Mouse (Mus musculus) CH12.LX (cell line): ENCODE measurements around the gene St3gal3. TPM values are rescaled to one million over a fixed set of nuclear protein-coding genes. Genes with fewer than 3 reads are reported as not detected.

Source experiments
- DNase-seq: peaks from one replicate; pipeline ENCODE4 v3.0.0-alpha.2; 2013; ENCODE audit errors: extremely low read depth
- H3K27ac ChIP-seq: 2 replicates; pipeline ENCODE4 v1.5.1; 2012; ENCODE audit warnings: low read depth, mild to moderate bottlenecking, control low read depth, moderate library complexity; ENCODE audit not compliant: insufficient read depth
- H3K27me3 ChIP-seq: replicated peaks from 2 replicates; pipeline ENCODE3; 2012; ENCODE audit warnings: inconsistent platforms
- H3K36me3 ChIP-seq, 2 experiments: replicated peaks in 1 of 2; 2 replicates each; pipeline versions ENCODE3 to v1.6.1; 2012; ENCODE audit warnings: inconsistent platforms in 1 of 2, low read length in 1 of 2, mild to moderate bottlenecking in 1 of 2, mixed read lengths in 1 of 2, moderate library complexity in 1 of 2; ENCODE audit not compliant: control insufficient read depth in 1 of 2, insufficient read depth in 1 of 2
- H3K4me1 ChIP-seq, 2 experiments: 2 replicates each; pipeline ENCODE4 v1.6.1; 2012; ENCODE audit warnings: inconsistent platforms in 1 of 2, moderate library complexity in 1 of 2; ENCODE audit not compliant: insufficient read depth in 2 of 2, control insufficient read depth in 1 of 2
- H3K4me2 ChIP-seq: 2 replicates; pipeline ENCODE4 v1.6.1; 2012; ENCODE audit warnings: low read depth, mild to moderate bottlenecking, control low read depth; ENCODE audit not compliant: poor library complexity, insufficient read depth, severe bottlenecking
- H3K4me3 ChIP-seq, 3 experiments: fragments of 150-350 bp in 1 of 3; sonication (generic) in 1 of 3; replicated peaks in 1 of 3; 2 replicates each; pipeline versions ENCODE3 to v1.5.1; 2011 to 2012; ENCODE audit warnings: low read depth in 2 of 3, low read length in 2 of 3, mild to moderate bottlenecking in 2 of 3, moderate library complexity in 2 of 3, control low read depth in 1 of 3, improper control_type of control experiment in 1 of 3, inconsistent platforms in 1 of 3, mixed read lengths in 1 of 3; ENCODE audit not compliant: poor library complexity in 1 of 3
- H3K79me2 ChIP-seq: replicated peaks from 2 replicates; pipeline ENCODE4 v1.6.1; 2012; ENCODE audit warnings: mild to moderate bottlenecking, moderate library complexity; ENCODE audit not compliant: control insufficient read depth, poor library complexity, insufficient read depth, severe bottlenecking; ENCODE audit errors: extremely low read depth
- H3K9ac ChIP-seq: 2 replicates; pipeline ENCODE4 v1.6.1; 2012; ENCODE audit warnings: low read depth, mild to moderate bottlenecking, control low read depth, moderate library complexity; ENCODE audit not compliant: insufficient read depth
- H3K9me3 ChIP-seq: replicated peaks from 2 replicates; pipeline ENCODE3; 2012; ENCODE audit warnings: low read length, inconsistent platforms, mixed read lengths
- CHD1 ChIP-seq: IDR thresholded peaks from 2 replicates; pipeline ENCODE4 v1.6.1; 2012; ENCODE audit warnings: low read depth, low read length, improper control_type of control experiment, inconsistent platforms
- CHD2 ChIP-seq: IDR thresholded peaks from 2 replicates; pipeline ENCODE4 v1.6.1; 2011; ENCODE audit warnings: low read length, improper control_type of control experiment
- ELF1 ChIP-seq: IDR thresholded peaks from 2 replicates; pipeline ENCODE4 v1.6.1; 2014; ENCODE audit warnings: low read depth, mild to moderate bottlenecking, inconsistent platforms, low read length, improper control_type of control experiment
- EP300 ChIP-seq: IDR thresholded peaks from 2 replicates; pipeline ENCODE4 v1.6.1; 2011; ENCODE audit warnings: low read length, improper control_type of control experiment
- HCFC1 ChIP-seq: IDR thresholded peaks from 2 replicates; pipeline ENCODE4 v1.6.1; 2012; ENCODE audit warnings: low read depth, mild to moderate bottlenecking, inconsistent platforms, low read length, improper control_type of control experiment
- IRF4 ChIP-seq: IDR thresholded peaks from 2 replicates; pipeline ENCODE4 v1.6.1; 2014; ENCODE audit warnings: low read depth, mild to moderate bottlenecking, inconsistent platforms, low read length, improper control_type of control experiment
- JUN ChIP-seq: IDR thresholded peaks from 2 replicates; pipeline ENCODE4 v1.6.1; 2011; ENCODE audit warnings: low read depth, mild to moderate bottlenecking, low read length, improper control_type of control experiment, moderate library complexity; ENCODE audit not compliant: insufficient read depth
- JUND ChIP-seq: conservative IDR thresholded peaks from 2 replicates; pipeline ENCODE4 v1.6.1; 2011; ENCODE audit warnings: low read depth, low read length, improper control_type of control experiment
- MAFK ChIP-seq: IDR thresholded peaks from 2 replicates; pipeline ENCODE4 v1.6.1; 2011; ENCODE audit warnings: low read length, improper control_type of control experiment; ENCODE audit not compliant: insufficient replicate concordance
- MAZ ChIP-seq: IDR thresholded peaks from 2 replicates; pipeline ENCODE4 v1.6.1; 2012; ENCODE audit warnings: low read depth, mild to moderate bottlenecking, inconsistent platforms, low read length, improper control_type of control experiment, moderate library complexity
- MXI1 ChIP-seq: IDR thresholded peaks from 2 replicates; pipeline ENCODE4 v1.6.1; 2011; ENCODE audit warnings: mild to moderate bottlenecking, low read depth, low read length, improper control_type of control experiment
- MYC ChIP-seq: IDR thresholded peaks from 2 replicates; pipeline ENCODE4 v1.6.1; 2011; ENCODE audit warnings: low read depth, mild to moderate bottlenecking, improper control_type of control experiment, low read length
- NELFE ChIP-seq: IDR thresholded peaks from 2 replicates; pipeline ENCODE4 v1.6.1; 2011; ENCODE audit warnings: low read depth, low read length, improper control_type of control experiment
- PAX5 ChIP-seq: IDR thresholded peaks from 2 replicates; pipeline ENCODE4 v1.6.1; 2012; ENCODE audit warnings: low read length, inconsistent platforms, mixed read lengths
- POLR2A ChIP-seq: IDR thresholded peaks from 2 replicates; pipeline ENCODE4 v1.6.1; 2011; ENCODE audit warnings: low read depth, mild to moderate bottlenecking, improper control_type of control experiment, low read length
- RAD21 ChIP-seq: IDR thresholded peaks from 2 replicates; pipeline ENCODE4 v1.6.1; 2011; ENCODE audit warnings: low read depth, mild to moderate bottlenecking, low read length, improper control_type of control experiment, moderate library complexity
- RCOR1 ChIP-seq: conservative IDR thresholded peaks from 2 replicates; pipeline ENCODE4 v1.6.1; 2012; ENCODE audit warnings: low read depth, mild to moderate bottlenecking, inconsistent platforms, low read length, improper control_type of control experiment
- SMC3 ChIP-seq: IDR thresholded peaks from 2 replicates; pipeline ENCODE4 v1.6.1; 2011; ENCODE audit warnings: low read depth, low read length, improper control_type of control experiment
- TBP ChIP-seq: conservative IDR thresholded peaks from 2 replicates; pipeline ENCODE4 v1.6.1; 2011; ENCODE audit warnings: low read depth, low read length, improper control_type of control experiment
- USF1 ChIP-seq: IDR thresholded peaks from 2 replicates; pipeline ENCODE4 v1.6.1; 2014; ENCODE audit warnings: low read depth, mild to moderate bottlenecking, inconsistent platforms, low read length, improper control_type of control experiment
- ZC3H11A ChIP-seq: IDR thresholded peaks from 2 replicates; pipeline ENCODE4 v1.6.1; 2012; ENCODE audit warnings: low read depth, mild to moderate bottlenecking, inconsistent platforms, low read length, improper control_type of control experiment
- dilution Hi-C: fragments of 300-500 bp; cut with MboI; formaldehyde crosslinking; loops from 2 replicates; pipeline ENCODE4 v1.14.3; 2020; ENCODE audit warnings: low sequenced_read_pairs; ENCODE audit not compliant: extremely low pct_unique_long_range_greater_than_20kb, extremely low pct_ligation_motif_present
- in situ Hi-C: fragments of 300-500 bp; cut with MboI; formaldehyde crosslinking; loops from 3 replicates; pipeline ENCODE4 v1.14.3; 2019; ENCODE audit warnings: low sequenced_read_pairs, low pct_ligation_motif_present, low pct_unique_long_range_greater_than_20kb, mixed read lengths
- polyA plus RNA-seq: library from polyadenylated mRNA; unstranded; fragments of >175 nt; gene quantifications from 2 replicates; pipeline ENCODE4 v1.2.1, GENCODE M21; 2012; ENCODE audit warnings: low read depth; ENCODE audit not compliant: insufficient read length
- total RNA-seq, 2 experiments: library from RNA; depleted of rRNA; stranded (reverse); fragments of 300-350 nt in 1 of 2; fragments of >200 nt in 1 of 2; gene quantifications; 2 replicates each; pipeline ENCODE4 v1.2.3; 2012 to 2014

Gene St3gal3
- total and polyA plus RNA-seq, 3 experiments = 7.1 to 10.1 (median 8.2) TPM

- in situ Hi-C loops = loop anchor here (10.0 to 25.0 kb wide), 2 partner anchors 213 to 244 kb away; partner anchors contain the start of genes Ptprf and Slc6a9
- no peaks in the 10 kb centered on the region for H3K9me3 ChIP-seq
- no peak for TF ChIP-seq RAD21
- no peak for TF ChIP-seq PAX5
- no peak for TF ChIP-seq NELFE
- TF ChIP-seq IRF4 = no peak
- no peak for TF ChIP-seq JUND
- TF ChIP-seq MAFK = no peak
- TF ChIP-seq CHD1 = no peak
- no peak for TF ChIP-seq RCOR1
- no peak for TF ChIP-seq USF1
- no peak for TF ChIP-seq POLR2A
- no peak for TF ChIP-seq MAZ
- no peak for TF ChIP-seq ELF1
- TF ChIP-seq HCFC1 = no peak
- TF ChIP-seq MXI1 = no peak
- no peak for TF ChIP-seq JUN
- no peak for TF ChIP-seq CHD2
- no peak for TF ChIP-seq MYC
- TF ChIP-seq TBP = no peak
- no peak for TF ChIP-seq SMC3
- no peaks in the 10 kb centered on the region for H3K27me3 ChIP-seq
- H3K27ac ChIP-seq = no peak overlapping the region
- dilution Hi-C loops = no loop called here
- H3K36me3 ChIP-seq = peaks cover 0 to 13% of the 10 kb centered on the region in 2 experiments
- no peak overlapping the region for H3K4me3 ChIP-seq
- H3K4me2 ChIP-seq = no peak overlapping the region
- no peak for DNase-seq
- H3K9ac ChIP-seq = no peak overlapping the region
- 0 out of 4 replicates have a peak, but pooled peaks cover 0 to 2% of the 10 kb centered on the region in 2 experiments for H3K4me1 ChIP-seq
- H3K79me2 ChIP-seq = no peaks in the 10 kb centered on the region
Measured at GRCm38 (mm10) chr4:118081608-118082331, 52.9 kb downstream of the St3gal3 start.

DNA sequence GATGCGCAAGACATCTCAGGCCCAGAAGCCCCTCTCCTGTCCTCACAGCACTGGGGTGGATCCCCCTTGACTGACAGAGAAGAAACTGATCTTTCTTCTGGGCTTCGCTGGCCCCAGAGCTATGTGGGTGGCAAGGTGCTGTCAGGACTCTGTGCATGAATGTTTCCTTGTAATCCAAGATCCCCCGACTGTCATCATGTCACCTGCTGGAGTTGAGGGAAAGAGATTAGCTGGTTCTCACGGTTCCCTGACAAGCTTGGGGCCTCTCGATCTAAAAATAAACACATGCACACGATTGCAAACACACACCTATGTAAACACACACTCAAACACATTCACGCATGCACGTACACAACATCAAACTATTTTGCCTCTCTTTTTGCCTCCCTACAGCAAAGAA, 54.2 kb downstream of the St3gal3 start:
- no peak overlapping the region for H3K27ac ChIP-seq
- no peaks in the 10 kb centered on the region for H3K79me2 ChIP-seq
- 0 out of 4 replicates have a peak, but pooled peaks cover 0 to 2% of the 10 kb centered on the region in 2 experiments for H3K4me1 ChIP-seq
- no peak for DNase-seq
- peaks cover 0 to 18% of the 10 kb centered on the region in 2 experiments for H3K36me3 ChIP-seq
- in situ Hi-C loops = loop anchor here (10.0 to 25.0 kb wide), 2 partner anchors 214 to 243 kb away; partner anchors contain the start of genes Ptprf and Slc6a9
- no peak overlapping the region for H3K9ac ChIP-seq
- no peaks in the 10 kb centered on the region for H3K27me3 ChIP-seq
- H3K4me3 ChIP-seq = no peak overlapping the region
- TF ChIP-seq EP300 (no peak), MAFK (no peak), ZC3H11A (no peak)
- dilution Hi-C loops = no loop called here
- H3K4me2 ChIP-seq = no peak overlapping the region
- no peaks in the 10 kb centered on the region for H3K9me3 ChIP-seq
